Mouse (Mus musculus) kidney, postnatal 14 days (tissue): Measurements from ENCODE around the gene Ikzf1.

Experiments
- DNase-seq: peaks from one replicate; pipeline ENCODE4 v3.0.0; 2022; ENCODE audit warnings: mixed read lengths

The Ikzf1 gene

DNA sequence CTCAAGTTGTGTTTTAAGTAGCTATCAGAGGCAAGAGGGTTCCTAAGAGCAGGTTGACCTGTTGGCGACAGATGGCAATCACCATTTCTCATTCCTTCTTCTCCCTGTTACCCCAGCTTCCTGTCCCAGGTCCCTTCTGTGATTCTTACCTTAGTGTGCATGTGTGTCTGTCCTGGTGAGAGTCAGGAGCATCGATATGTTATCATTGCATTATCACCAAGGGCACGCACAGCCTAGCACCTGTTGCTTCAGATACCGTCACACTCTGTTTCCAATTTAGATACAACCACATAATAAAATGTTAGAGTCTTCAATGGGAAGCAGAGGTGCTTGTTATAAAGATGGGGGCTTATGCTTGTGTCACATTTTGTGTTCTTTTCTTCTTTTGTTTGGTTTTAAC lies 87.4 kb downstream of the Ikzf1 start:
- no peak for DNase-seq

GRCm38 (mm10) chr11:11774384-11774783 lies 89.6 kb downstream of the Ikzf1 start:
- DNase-seq = no peak

- DNase-seq = no peak
These were observed 90.1 kb downstream of the Ikzf1 start for GRCm38 (mm10) chr11:11774893-11775292.

GRCm38 (mm10) chr11:11776071-11776821 lies 91.4 kb downstream of the Ikzf1 start:
- no peak for DNase-seq

DNA sequence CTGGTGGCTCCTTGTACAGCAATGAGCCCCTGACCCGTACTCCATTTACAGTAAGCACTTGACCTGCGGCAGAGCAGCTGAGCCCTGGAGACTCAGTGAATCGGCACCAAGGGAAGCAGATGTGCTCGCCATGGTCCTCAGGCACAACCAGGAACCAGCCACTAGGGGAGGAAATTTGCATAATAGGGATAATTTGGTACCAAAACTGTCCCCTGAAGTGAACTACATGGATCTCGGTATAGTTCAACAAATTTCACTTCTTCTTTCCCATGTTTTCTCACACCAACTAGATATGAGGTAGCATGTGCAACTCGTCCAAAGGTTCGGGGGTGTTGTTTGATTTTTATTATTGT lies 92.0 kb downstream of the Ikzf1 start:
- no peak for DNase-seq

- no peak for DNase-seq
These were observed 92.4 kb downstream of the Ikzf1 start for GRCm38 (mm10) chr11:11777246-11777645.

- DNase-seq = no peak
These were observed 93.0 kb downstream of the Ikzf1 start for GRCm38 (mm10) chr11:11777796-11778195.

DNA sequence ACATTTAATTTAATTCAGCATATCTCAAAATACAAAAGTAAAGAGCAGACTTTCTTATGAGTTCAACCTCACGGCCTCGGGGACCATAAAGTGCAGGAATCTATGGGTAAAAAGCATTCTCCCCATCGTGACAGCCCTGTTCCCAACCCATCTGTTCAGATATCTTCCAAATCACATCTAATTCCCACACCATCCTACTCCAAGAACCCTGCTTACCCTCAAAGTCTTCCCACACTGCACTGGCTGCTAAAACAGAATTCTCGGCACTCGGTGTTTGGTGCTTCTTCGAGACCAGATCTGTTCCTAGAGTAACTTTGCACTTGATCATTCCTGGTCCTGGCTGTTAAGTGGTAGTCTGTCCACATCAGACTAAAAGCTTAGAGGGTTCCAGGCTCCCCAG lies 93.5 kb downstream of the Ikzf1 start:
- no peak for DNase-seq

DNA sequence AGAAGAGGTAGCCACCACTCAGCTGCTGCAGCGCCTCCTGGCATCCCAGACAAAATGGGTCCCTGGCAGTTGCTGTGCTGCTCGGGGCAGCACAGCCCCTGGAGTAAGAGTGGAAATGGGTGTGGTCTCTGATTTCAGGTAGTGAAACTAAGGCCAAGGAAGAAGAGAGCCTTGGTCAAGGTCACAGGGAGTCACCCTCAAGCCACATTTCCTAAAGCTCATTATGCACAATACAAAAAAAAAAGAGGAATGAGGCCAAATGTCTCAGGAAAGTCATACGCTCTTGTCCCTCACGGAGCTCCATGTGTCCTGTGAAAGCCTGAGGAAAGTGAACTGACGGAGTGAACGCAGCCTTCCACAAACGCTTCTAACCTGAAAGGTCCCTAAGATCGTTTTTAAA lies 96.9 kb downstream of the Ikzf1 start:
- no peak for DNase-seq

- DNase-seq = no peak
These were observed 100.7 kb downstream of the Ikzf1 start for GRCm38 (mm10) chr11:11785457-11785856.

- DNase-seq = peak; percentile 83
These were observed 103.7 kb downstream of the Ikzf1 start for GRCm38 (mm10) chr11:11788521-11788974.

DNA sequence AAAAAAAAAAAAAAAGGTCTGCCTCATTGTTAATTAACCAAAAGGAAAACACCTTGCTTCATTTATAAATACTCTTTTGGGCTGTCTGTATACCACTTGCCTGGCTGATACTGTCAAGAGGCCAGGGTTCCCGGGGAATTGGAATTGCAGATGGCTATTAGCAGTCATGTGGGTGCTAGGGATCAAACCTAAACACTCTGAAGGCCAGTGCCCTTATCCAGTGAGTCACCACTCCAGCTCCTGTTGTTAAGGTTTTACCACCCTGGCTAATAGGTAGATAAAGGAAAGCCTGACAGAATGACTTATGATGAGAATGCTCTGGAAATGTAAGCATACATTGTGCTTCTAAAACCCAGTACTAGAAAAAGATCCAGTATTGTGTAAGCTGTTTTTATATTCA lies 109.8 kb downstream of the Ikzf1 start:
- no peak for DNase-seq

DNA sequence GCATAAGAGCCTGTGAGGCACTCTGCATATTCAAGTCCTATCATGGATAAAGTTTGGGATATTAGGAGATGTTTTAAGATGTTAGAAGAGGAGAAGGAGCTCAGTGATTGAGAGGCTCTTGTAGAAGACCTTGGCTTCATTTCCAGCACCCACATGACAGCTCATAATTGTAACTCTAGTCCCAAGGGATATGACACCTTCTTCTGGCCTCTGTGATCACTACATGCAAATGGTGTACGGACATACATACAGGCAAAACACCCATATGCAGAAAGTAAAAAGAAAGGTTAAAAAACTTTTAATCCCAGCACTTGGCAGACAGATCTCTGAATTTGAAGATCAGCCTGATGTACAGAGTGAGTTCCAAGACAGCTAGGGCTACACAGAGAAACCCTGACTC lies 113.9 kb downstream of the Ikzf1 start:
- DNase-seq = no peak

DNA sequence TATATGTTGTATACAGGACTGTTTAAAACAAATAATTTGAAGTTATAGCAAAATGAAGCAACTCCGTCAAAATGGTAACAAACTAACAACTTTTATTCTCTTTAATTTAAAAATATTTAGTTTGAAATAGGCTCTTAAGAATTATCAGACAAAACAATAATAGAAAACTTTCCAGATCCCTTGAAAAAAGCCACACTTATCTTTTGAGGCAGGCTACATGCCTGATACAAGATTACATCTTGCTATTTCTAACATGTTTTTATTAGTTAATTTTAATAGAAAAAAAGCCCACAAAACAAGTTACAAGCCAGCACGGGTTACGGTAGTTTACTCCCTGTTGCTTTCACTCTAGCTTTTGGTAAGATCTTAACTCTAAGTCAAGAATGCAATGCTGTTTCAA lies 115.5 kb downstream of the Ikzf1 start:
- no peak for DNase-seq

DNA sequence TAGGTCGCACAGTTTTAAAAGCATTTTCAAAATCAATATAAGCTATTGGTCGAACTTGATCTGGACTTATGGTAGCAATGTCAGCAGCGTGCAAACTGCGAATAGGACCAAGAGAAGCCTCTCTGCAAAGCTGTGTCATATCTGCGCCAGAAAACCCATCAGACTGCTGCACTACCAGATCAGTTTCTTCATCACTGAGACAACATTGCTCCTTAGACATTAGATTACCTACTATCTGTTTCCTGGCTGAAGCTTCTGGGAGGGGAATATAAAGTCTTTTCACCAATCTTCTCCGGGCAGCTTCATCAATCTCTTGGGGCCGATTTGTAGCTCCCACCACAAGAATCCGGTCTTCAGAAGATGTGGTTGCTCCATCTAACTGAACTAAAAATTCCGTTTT lies 116.3 kb downstream of the Ikzf1 start:
- DNase-seq = no peak

- no peak for DNase-seq
These were observed 119.6 kb downstream of the Ikzf1 start for GRCm38 (mm10) chr11:11804421-11804820.

GRCm38 (mm10) chr11:11805951-11806350 lies 121.1 kb downstream of the Ikzf1 start:
- DNase-seq = no peak

DNA sequence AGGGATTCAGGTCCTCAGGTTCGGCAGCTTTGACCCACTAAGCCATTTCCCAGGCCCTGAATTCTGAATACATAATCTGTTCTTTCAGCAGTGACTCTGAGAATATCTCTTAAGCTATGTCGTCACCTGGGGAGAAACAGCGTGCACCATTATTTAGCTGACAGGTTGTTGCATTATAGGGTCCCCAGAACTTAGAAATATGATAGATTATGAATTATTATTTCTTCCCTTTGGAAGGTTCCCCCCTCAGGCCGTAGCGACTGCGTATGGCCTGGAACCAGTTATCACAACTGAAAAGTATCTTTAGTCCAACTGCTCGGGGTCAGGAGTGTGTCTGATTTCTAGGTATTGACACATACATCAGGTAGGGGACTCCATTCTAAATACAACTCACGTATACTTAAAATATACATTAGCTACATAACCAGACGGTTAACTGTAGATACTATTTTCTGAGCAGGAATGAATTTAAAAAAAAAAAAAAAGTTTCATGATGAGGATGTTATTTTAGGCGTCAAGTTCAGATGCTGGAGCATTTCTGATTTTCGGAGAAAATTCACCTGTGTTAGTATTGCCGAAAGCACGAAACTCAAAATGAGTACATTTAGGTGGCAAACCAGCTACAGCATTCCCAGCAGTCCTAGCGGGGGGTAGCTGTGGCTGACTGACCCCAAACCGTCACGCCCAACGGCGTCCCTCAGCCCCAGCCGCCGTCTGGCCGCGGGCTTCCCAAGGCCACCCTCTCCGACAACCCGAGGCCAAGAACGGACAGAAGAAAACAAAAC lies 123.4 kb downstream of the Ikzf1 start:
- no peak for DNase-seq

GRCm38 (mm10) chr11:11808820-11809403 lies 124.1 kb downstream of the Ikzf1 start, which contains the start of gene Fignl1:
Gene Fignl1 (minus strand): TSS chr11:11808962.
- peak; percentile 97 for DNase-seq

GRCm38 (mm10) chr11:11809404-11810175 lies 124.8 kb downstream of the Ikzf1 start:
- no peak for DNase-seq

GRCm38 (mm10) chr11:11811906-11812480 lies 127.2 kb downstream of the Ikzf1 start:
- DNase-seq = peak; percentile 83

GRCm38 (mm10) chr11:11815737-11816136 lies 130.9 kb downstream of the Ikzf1 start:
- DNase-seq = no peak

GRCm38 (mm10) chr11:11818797-11819196 lies 134.0 kb downstream of the Ikzf1 start:
- no peak for DNase-seq
